Mouse (Mus musculus) heart, postnatal 14 days (tissue): ENCODE data around the gene Bahcc1. TPM values are rescaled to one million over a fixed set of nuclear protein-coding genes. Genes with fewer than 3 reads are reported as not detected.
A peak's percentile ranks its signal among the peaks of the same experiment; 100 is the strongest.

Experiments
- DNase-seq, 2 experiments: peaks; one replicate each; pipeline ENCODE4 v3.0.0; 2021 to 2022
- intact Hi-C: fragments of 180-260 bp; cut with DNase I; formaldehyde crosslinking; loops from one replicate; pipeline ENCODE4 v1.15.1; 2025
- total RNA-seq, 2 experiments: library from RNA; stranded (reverse); gene quantifications; 2 replicates each; pipeline ENCODE4 v1.2.3; 2021

Bahcc1 gene
- total RNA-seq, 2 experiments from 2014 or later = 7.8 to 10.0 TPM

DNA sequence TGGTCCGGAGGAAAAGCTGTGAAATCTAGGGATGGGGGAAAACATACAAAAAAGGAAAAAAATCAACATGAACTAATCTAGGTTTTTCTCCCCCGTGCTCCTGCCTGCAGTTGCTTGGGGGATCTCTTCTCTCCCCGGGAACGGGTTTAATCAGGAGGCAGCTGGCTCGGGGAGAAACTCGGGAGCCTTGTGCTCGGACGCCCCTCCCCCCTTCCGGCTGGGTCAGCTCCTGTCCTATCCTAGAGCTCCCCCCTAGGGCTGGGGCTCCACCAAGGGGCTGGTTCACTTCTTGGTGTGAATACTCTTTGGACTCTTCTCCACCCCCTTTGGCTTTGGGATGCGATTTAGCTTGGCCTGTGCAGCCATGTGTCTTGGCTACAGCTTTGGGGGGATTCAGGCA lies 7.5 kb downstream of the Bahcc1 start:
- intact Hi-C loops = loop anchor here (2.0 kb wide), 1 partner anchor 21 kb away; no protein-coding TSS in a partner anchor
- DNase-seq = peak; percentile 86 to 88

DNA sequence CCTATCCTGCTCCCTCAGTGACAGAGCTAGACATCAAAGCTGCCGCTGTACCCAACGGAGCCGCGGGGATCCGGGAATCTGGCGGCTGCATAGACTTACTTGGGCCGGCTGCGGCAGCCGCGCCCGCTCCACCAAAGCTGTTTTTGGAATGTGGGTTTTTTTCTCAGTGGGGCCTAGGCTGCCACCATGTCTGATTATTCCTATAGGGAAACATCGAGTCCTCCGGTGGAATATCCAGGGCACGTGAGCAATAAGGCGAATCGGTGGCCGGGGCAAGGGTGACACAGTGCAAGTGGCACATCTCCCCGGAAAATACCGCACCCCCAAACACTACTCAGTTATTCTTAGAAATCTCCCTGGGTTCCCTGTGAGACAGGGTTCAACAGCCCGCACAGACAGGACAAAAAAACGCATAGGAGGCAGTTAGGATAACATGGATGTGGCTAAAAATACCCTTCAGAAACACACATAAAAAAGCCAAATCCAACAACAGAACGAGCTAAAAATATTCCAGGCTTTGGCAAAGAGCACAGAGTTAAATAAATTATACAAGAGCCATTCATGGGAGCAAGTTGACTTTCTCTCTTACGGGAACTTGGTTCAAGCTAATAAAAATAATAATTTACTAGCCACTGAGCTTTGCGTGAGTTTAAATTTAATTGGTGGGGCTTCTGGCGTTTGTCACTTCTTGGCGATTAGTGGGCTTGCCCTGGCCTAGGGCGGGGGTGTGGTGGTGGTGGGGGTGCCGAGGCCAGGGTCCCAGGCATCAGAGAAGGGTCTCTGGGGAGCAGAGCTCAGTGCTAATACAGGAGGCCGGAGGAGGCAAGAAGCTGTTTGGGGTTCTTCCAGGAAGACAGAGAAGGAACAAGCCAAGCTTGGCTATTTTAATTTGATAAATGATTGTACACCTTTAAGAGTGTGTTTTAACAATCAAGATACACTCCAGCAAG lies 8.5 kb downstream of the Bahcc1 start:
- no peak for DNase-seq
- intact Hi-C loops = loop anchor here (2.0 kb wide), 1 partner anchor 20 kb away; no protein-coding TSS in a partner anchor

DNA sequence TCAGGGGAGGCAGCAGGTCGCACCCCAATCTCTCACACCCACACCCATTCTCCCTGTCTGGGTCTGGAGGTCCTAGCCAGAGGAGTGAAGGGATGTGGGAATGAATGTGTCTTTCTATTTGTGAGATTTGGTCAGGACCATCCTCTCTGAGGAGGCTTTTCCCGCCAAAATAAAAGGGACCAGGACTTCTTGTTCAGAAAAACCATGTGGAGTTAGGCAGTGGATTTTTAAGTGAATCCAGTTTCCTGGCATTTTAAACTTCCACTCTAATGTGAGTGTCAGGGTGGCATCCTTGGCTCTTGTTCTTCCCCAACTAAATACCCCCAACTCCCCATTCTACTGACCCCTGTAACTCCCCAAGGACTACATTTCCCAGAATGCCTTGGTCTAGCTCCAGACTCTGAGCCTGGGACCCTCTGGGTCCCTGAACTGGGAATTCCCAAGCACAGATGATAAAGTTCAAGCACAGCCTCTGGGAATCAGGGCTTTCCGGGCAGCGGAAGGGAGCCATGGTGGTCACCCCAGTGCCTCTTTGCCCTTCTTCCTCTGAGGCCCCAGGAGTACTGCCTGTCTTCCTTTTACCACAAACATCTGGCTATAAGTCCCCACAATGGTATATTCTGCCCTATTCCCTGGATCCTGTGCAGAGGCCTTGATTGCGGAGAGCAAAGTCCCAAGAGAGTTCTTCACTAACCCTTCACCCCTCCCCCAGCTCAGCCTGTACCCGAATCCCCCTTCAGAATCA lies 9.4 kb downstream of the Bahcc1 start:
- DNase-seq = no peak
- intact Hi-C loops = loop anchor here (2.0 kb wide), 1 partner anchor 19 kb away; no protein-coding TSS in a partner anchor

DNA sequence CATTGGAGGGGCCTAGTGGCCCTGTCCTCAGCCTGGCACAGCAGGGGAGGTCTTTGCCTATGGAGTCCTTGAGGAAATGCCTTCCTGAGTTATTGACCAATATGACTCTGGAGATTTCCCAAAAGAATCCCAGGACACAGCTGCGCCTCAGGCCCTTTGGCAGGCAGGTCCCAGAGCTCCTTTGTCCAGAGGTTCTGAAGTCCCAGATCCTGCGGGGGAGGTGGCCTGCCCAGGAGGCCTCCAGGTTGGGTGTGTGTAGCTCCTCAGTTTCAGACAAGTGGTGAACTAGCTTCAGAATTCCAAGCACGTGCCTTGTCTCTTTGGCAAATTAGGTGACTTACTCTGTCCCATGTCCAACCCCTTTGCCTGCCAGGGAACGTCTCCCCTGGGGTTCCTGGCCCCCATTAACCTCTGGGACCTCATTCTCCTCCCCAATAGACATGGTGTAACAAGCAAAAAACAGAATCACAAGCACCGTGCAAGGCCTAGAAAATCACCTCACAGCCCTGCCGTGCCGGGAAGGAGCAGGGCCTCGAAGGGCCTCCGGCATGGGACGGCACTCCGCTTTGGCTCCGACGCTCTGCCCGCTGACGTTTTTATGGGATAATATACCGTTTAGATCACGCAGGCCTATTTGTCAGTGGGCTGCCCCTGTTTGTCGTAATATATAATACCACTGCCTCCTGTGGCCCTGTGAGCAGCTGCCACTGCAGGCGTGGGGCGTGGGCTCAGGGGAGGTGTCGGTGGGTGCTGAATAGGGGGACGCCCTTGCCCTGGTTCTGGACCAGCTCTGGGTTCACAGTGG lies 10.2 kb downstream of the Bahcc1 start:
- no peak for DNase-seq

DNA sequence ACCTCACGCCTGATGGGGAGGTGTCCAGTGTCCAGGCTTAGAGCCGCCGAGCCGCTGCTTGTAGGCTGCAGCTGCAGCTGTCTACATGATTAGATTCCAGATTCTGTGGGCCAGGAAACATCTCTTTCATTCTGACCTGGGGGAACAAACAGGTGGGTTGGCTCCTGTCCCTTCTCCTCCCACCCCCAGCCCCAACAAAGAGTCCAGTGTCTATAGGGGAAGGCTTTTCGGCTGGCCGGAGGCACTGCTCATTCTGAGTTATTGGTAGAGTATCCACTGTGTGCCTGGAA lies 10.7 kb downstream of the Bahcc1 start:
- no peak for DNase-seq
- intact Hi-C loops = no loop called here

More for the DNA sequence above, 10.2 kb downstream of the Bahcc1 start:
- intact Hi-C loops = no loop called here

DNA sequence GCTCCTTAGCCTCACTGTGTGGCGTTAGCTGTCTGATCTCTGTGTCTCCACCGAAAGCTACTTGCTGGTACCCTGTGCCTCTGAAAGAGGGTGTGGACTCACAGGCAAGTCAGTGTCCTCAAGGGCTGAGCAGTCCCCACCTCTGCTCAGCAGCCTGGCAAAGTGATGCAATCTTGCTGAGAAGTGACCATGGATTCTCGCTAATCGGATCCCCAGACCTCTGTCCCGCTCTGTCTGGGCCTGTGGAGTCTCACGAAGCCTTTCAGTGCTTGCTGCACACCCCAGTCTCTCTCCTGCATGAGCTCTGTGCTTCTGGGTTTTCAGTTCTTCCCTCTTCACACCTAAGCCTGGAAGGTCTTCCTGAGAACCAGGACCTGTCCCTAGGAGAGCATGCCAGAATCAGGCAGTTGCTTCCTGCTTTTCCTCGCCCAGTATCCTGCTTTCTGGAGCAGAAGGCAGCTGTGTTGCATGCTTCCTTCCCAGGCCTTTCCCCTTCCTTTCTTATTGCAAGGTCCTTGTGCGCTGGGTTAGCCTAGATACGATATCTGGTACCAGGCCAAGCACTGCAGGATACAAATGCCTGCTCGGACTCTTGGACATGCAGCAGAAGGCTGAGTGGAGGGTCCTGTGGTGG lies 15.5 kb downstream of the Bahcc1 start:
- no peak for DNase-seq
- intact Hi-C loops = no loop called here

DNA sequence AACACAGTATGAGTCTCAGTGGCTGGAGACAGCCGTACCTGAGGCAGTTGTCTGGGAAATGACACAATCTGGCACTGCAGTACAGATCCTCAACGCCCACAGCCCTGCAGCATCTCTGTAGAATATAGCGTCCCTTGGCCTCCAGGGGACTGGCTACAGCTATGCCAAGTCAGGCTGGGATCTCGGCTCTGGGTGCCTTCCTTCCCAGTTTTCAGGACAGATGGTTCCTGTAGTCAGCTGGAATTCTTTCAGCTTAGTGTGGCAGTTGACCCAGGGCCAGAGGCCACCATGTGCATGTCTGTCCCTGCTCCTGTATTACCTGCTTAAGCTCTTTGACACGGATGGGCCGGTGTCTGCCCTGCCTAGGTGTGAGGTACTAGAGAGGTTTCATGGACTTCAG lies 16.2 kb downstream of the Bahcc1 start:
- DNase-seq = no peak

DNA sequence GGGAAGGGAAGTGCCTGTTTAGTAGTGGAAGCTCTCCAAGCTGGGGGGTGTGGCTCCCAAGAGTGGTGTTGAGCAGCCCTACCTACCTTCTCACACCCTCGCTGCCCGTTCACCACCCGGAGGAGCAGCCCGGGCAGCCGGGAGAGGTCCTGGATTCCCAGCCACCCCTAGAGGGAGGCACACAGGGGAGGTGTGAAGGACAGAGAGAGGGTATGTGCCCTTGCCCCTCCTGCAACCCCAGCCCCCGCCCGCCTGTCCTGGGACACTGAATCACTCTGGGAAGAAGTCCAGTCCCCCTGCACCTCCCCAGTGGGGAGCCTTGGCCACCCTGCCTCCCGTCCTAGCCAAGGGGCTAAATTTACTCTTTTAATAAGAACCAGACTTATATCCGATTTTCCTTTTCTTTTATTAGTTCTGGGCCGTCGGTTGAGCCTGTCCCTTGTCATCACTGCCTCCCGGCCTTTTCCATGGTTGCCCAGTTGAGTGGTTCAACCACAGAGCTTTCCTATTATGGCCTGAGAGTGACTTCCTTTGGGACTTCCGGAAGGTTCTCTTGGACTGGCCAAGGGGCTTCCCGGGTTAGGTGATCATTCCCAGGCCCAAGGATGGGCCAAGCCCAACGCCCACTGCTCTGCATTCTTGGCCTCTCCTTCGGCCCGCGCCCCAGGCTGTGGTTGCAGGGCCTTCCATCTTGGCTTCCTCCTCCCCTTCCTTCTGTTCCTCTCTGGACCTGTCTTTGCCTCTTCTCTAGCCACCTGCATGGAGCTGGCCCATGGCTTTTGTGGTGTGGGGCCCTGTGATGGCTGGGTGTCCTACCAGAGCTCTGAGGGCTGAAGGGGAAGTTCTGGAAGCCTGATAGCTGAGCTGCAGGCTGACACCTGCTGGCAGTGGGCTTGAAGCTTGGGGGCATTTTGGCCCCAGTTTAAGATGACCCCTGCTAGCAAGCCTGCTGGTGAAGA lies 18.5 kb downstream of the Bahcc1 start:
- DNase-seq = no peak
- intact Hi-C loops = no loop called here

More for the DNA sequence above, 16.2 kb downstream of the Bahcc1 start:
- intact Hi-C loops = no loop called here

DNA sequence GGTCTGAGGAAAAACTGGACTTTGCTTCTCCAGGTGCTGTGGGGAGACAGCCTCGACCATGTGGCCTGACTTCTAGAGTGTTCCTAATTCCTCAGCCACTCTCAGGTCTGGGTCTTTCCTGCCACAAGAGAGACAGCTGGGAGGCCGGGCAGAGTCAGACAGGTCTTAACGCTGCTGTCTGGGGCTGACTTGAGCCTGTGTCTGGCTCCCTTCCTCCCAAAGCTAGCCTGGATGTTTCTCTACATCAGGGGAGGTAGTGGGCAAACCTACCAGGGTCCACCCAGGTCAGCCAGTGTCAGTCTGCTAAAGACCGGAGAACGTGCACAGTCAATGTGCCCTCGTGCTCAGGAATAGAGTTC lies 19.2 kb downstream of the Bahcc1 start:
- intact Hi-C loops = no loop called here
- DNase-seq = no peak

DNA sequence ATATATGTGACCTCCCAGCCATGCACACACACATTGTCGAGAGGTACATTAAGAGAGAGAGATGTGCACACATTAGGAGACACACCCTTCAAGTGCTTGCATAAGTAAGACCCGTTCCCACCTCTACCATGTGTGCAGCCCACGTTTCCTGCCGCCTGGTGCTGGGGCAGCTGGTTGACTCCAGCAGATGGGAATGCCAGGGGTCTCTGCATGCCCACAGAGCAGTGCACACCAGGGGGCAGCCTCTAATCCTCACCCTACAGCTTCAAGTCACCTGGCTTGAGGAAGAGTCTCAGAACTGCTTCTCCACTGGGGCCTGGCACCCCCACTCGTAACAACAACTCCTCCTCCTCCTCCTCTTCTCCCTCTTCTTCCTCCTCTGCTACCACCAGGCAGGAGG lies 19.7 kb downstream of the Bahcc1 start:
- intact Hi-C loops = no loop called here
- DNase-seq = no peak

DNA sequence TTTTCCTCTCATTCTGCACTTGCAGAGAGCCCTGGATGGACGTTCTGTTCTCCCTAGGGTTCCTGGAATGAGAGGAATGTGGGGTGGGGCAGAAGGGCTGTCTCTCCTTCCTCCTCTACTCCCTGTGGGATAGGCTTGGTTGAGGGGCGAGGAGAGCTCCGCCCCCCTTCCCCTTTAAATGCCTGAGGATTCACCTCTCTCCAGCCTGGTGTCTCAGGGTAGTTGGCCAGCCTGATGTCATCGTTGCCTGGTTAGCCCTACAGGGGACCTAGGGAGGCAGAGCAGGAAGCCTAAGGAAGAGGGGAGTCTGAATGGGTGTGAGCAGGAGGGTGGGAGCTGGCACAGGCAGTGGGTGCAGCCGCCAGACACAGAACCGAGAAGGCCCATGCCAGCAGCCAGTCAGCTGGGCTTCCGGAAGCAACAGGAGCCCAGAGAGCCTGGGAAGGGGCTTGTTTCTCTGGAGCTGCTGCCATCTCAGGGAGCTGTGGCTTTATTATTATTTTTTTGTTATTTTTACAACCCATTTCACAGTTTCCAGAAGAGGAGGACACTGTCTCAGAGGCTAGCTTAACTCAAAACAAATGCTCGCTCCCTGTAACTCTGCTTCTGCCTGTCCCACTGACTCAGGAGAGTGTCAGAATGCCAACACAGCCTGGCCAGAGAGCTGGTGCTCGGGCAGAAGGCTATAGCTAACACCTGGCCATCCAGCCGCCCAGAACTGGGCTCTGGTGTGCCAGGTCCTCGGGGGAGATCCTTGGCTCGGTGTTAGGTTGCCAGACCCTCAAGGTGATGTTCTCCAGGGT lies 20.3 kb downstream of the Bahcc1 start:
- DNase-seq = no peak
- intact Hi-C loops = no loop called here

DNA sequence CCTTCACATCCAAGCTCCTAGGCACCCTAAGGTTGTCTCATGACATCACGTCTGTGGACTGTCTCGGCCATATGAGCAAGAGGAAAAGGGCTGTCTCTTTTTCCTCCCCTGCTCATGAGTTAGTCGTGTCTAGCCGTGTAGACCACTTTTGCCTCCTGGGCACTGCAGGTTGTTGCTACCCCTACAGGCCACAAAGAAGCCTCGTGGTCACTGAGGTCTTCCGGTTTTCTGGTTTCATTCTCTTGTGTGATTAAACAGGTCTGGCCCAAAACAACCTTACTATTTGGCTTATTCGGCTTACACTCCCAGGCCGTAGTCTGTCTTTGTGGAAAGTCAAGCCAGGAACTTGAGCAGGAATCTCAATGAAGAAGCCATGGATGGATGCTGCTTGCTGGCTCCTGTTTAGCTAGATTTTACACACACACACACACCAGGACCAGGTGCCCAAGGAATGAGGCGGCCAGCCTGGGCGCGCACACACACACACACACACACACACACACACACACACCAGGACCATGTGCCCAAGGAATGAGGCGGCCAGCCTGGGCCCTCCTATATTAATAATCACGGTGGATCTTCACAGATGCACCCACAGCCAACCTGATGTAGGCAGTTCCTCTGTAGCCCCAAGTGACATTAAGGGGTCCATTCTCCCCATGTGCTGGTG lies 21.0 kb downstream of the Bahcc1 start:
- no peak for DNase-seq
- intact Hi-C loops = no loop called here

DNA sequence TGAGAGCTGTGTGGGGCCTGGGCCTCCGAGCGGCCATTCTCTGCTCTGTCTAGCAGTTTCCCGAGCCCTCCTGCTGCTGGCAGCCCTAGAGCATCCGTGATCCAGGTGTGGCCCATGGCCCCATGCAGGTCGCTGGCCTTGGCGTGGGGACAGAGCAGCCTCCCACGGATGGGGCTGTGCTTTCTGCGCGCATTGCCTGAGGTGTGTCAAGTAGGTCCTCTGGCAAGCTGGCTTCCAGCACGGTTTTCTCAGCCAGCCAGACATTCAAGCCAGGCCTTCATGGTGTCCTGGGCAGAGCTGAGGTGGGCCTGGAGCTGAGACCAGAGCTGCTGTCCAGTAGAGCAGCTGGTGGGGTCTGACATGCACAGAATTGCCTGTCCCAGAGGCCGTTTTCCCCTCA lies 21.7 kb downstream of the Bahcc1 start:
- no peak for DNase-seq
- intact Hi-C loops = no loop called here

DNA sequence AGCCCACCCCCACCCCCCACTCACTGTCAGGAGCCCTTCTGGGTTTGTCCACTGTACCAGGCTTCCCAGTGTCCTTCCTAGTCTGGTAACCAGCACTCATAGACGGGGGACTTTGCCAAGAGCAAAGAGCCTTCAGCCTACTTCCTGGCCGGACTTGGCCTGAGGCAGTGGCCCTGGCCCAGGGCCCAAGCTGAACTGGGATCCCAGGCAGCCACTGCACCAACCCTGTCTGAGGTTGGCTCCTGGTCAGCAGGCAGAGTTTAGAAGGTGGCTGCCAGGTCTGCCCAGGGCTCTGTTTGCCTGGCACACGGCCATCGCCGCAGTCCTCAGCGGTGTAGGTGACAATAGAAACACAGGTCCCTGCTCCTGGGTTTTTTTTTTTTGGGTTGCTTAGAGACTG lies 22.3 kb downstream of the Bahcc1 start:
- peak; percentile 91 to 95 for DNase-seq
- intact Hi-C loops = no loop called here

DNA sequence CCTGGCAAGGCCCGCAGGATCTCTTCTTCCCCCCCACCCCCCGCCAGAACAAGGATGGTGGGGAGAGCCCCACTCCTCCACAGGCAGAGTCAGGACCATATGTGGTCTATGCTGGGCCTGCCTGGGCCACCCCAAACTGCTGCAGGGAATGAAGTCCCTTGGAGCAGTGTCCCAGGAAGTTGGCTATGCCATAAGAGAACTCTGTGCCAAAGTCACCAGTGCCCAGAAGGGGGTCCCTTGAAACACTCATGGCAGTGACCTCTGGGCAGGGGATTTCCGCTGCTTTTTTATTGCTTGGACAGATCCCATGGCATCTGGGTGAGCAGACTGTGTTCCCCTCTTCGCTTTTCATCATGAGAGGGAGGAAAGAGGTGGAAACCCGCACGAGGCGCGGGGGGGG lies 22.8 kb downstream of the Bahcc1 start:
- intact Hi-C loops = no loop called here

DNA sequence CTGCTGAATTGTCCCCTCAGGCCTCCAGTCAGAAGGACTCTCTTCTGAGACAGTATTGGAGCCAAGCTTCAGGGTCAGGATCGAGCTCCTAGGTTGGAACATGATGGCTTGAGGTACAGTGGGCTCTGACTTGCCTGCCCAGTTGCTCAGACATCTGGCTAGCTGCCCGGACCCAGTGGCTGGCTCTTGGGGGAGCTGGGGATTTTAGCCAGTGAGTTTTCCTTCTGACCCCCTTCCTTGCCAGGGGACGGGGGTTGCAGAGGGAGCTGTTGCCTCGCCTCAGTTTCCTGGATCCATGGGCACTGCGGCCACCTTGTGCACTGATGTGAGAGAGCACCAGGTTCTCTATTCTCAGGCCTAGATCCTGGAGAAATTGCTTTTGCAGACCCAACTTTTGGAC lies 23.4 kb downstream of the Bahcc1 start:
- no peak for DNase-seq
- intact Hi-C loops = no loop called here

More for the DNA sequence above, 22.8 kb downstream of the Bahcc1 start:
- DNase-seq = no peak

DNA sequence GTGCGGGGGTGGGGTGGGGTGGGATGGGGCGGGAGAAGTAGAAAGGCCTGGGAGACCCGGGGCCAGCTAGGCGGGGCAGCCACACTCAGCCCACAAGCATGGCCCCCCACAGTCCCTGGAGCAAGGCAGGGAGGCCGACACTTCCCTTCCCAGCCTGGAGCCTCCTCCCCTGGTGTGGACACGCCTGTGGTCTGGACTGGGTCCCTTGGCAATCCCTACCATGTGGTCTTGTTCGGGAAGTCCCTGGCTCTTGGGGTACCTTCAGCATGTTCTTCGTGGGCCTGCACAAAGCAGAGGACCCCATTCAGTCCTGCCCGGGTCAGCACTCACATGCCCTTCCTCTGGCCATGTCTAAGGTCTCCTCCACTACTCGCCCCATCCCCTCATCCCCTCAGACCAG lies 23.8 kb downstream of the Bahcc1 start:
- peak in 1 of 2 experiments; percentile 49 for DNase-seq
- intact Hi-C loops = no loop called here
